Mouse (Mus musculus) frontal cortex, adult (tissue): ENCODE data around the gene Dnmt3b.
"Not testable (repeated sequence)": the region's sequence is repeated elsewhere in the genome, so short reads cannot be mapped to it uniquely, and the experiment has no call there.

Source experiments
- ATAC-seq: cut with Nextera tagmentation; 2 replicates; pipeline ENCODE4 v1.9.2; 2017; ENCODE audit warnings: mild to moderate bottlenecking, moderate library complexity, mixed read lengths; ENCODE audit not compliant: low TSS enrichment

The Dnmt3b gene

GRCm38 (mm10) chr2:153633259-153633658 lies 16.0 kb upstream of the Dnmt3b start:
- ATAC-seq, result no peak

GRCm38 (mm10) chr2:153638977-153639680 lies 10.1 kb upstream of the Dnmt3b start:
- ATAC-seq, result no peak

DNA sequence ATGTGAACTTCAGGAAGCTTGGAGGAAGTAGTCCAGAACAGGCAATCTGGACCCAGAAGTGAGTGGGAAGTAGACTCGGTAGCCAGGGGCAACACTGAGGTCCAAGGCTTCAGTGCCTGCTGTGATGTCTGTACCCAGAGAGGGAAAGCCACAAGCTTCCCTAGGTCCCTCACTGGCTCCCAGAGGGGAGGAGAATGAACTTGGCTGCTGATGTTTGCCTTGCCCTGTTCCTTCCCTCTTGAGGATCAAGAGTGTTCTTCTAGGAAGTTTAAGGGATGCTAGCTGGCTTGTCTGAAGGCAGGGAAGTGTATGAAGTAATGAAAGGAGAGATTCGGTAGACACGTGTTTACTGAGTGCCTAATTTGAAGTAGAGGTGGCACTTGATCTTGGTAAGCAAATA lies 6.8 kb upstream of the Dnmt3b start:
- ATAC-seq, result no peak

- ATAC-seq, result no peak
These were observed 6.3 kb upstream of the Dnmt3b start for GRCm38 (mm10) chr2:153642999-153643398.

DNA sequence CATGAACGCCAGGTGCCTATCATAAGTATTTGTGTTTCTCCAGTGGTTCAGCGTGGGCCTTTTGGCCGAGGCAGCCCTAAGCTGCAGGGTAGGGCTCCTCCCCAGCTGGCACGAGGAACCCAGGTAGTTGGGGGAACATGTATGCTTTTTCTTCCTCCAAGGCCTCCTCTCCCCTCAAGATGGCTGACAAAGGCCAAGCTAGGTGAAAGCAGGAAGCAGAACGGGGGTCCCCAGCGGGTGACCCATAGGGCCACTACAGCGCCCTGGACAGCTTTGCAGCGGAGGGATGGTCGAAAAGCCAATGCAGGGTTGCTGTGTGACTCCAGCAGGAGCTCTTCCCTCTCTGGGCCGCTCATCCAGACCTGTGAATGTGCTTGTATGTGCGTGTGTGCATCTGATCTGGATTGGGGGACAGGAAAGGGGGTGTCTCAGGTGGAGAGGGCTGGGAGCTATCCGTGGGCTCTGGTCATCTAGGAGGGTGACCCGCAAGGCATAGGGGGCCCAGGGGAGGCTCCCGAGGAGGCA lies 415 bp upstream of the Dnmt3b start:
- ATAC-seq, result no peak; the same call in 1 of the 2 replicates

DNA sequence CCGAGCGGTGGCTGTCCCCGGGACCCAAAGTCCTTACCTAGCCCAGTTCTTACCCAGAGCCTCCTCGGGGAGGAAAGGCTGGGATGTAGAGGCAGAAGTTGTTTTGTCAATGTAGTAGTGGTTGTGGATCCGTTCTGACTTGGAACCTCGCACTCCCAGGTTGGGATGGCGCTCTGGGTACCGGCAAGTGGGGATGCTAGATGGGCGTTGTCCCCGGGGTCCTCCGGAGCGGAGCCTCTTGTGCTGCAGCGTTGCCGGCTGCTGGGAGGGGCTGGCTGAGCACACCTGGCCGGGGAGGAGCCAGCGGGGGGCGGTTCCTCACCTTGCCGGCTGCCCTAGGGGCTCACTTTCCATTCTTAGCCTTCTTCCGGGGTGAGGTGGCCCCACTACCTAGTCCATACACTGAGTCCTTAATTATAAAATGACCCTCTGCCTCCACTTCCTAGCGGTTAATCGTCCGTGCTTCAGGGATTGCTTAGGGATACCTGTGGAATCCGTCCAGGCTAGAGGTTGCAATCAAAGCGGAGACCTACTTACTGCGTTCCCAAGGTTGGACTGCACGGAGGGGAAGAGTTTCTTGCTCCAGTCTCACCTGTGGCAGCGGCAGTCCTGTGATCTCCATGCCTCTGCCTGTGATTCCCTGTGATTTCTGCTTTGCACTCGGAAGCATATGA lies 901 bp downstream of the Dnmt3b start:
- no peak for ATAC-seq

- no peak for ATAC-seq
These were observed 2.4 kb downstream of the Dnmt3b start for GRCm38 (mm10) chr2:153651681-153652080.

DNA sequence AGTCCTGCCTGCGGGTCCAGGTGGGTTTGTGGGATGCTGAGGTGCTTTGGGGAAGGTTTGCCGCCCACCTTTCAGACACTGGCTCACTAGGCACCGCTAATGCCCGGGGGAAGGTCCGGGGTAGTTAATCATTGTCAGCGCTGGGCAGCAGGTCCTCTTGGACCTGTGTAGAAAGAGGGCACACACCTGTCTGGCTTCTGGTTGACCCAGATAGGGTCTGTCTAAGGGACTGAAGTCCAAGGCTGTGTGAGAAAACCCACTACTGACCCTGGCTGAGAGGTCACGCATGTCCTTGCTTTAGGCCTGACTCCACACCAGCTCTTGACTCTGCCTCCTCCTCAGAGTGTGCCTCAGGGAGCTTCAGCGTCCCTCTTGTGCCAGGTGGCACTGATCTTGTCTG lies 8.4 kb downstream of the Dnmt3b start:
- not testable (repeated sequence) for ATAC-seq

GRCm38 (mm10) chr2:153660616-153661015 lies 11.4 kb downstream of the Dnmt3b start:
- no peak for ATAC-seq

GRCm38 (mm10) chr2:153665401-153665800 lies 16.2 kb downstream of the Dnmt3b start:
- no peak for ATAC-seq

GRCm38 (mm10) chr2:153668754-153669376 lies 19.6 kb downstream of the Dnmt3b start:
- peak; percentile 94 for ATAC-seq

GRCm38 (mm10) chr2:153670111-153670510 lies 20.9 kb downstream of the Dnmt3b start:
- no peak for ATAC-seq

- no peak for ATAC-seq
These were observed 23.4 kb downstream of the Dnmt3b start for GRCm38 (mm10) chr2:153672619-153673018.

GRCm38 (mm10) chr2:153675364-153675763 lies 26.1 kb downstream of the Dnmt3b start:
- not testable (repeated sequence) for ATAC-seq

DNA sequence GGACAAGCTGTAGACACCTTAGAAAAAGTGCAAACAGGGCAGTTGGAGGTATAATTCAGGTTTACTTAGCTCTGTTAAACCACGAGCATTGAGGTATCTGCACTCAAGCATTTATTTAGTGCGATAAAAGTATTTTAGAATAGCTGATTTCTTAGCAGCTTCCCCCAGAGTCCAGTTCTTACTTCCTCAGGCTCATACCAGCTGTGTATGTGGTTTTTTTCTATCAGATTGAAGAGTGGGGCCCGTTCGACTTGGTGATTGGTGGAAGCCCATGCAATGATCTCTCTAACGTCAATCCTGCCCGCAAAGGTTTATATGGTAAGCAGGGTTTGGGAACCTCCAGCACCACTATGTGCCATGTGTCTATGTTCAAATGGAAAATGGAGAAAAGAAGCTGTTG lies 27.7 kb downstream of the Dnmt3b start:
- ATAC-seq, result no peak

DNA sequence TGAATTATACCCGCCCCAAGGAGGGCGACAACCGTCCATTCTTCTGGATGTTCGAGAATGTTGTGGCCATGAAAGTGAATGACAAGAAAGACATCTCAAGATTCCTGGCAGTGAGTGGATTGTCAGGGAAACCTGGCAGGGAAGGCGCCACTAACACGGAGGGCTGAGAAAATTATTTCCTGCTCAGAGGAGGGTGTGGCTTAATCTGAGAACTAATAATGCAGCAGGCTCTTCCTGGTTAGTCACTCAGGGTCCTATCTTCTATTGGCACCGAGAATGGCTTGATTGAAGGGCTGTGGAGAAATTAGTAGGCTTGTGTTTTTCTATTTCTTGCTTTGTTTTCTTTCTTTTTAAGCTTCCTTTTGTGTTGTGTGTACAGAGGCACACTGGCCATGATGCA lies 28.3 kb downstream of the Dnmt3b start:
- ATAC-seq, result no peak

- ATAC-seq, result peak; percentile 100
These were observed 30.7 kb downstream of the Dnmt3b start for GRCm38 (mm10) chr2:153679959-153680358.

DNA sequence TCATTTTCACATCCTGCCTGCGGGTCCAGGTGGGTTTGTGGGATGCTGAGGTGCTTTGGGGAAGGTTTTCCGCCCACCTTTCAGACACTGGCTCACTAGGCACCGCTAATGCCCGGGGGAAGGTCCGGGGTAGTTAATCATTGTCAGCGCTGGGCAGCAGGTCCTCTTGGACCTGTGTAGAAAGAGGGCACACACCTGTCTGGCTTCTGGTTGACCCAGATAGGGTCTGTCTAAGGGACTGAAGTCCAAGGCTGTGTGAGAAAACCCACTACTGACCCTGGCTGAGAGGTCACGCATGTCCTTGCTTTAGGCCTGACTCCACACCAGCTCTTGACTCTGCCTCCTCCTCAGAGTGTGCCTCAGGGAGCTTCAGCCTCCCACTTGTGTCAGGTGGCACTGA lies 44.2 kb downstream of the Dnmt3b start:
- not testable (repeated sequence) for ATAC-seq

DNA sequence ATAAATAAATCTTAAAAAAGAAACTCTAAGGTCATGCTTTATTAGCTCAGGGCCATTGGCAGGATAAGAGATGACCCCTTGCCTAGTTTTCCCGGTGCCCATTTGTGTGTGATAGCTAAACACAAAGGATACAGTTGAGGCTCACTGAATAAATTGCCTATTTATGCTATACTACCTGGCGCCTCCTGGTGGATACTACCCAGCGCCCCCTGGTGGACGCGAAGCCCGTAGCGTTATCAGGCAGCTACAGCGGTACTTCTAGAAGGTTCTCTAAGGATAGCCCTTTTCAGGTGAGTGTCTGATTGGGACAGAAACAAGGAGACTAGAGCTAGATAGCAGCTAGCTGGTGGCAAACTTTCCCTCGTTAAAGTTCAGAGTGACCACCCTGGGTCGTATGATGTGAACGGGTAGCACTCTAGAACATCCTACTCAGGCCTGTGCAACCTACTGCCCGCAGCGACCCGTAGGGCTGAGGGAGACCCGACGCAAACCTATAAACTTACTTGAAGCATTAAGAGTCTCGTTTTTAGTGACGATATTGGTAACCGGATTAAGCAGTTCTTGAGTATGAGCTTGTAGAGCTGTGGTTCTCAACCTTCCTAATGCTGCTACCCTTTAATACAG lies 45.3 kb downstream of the Dnmt3b start:
- no peak for ATAC-seq

DNA sequence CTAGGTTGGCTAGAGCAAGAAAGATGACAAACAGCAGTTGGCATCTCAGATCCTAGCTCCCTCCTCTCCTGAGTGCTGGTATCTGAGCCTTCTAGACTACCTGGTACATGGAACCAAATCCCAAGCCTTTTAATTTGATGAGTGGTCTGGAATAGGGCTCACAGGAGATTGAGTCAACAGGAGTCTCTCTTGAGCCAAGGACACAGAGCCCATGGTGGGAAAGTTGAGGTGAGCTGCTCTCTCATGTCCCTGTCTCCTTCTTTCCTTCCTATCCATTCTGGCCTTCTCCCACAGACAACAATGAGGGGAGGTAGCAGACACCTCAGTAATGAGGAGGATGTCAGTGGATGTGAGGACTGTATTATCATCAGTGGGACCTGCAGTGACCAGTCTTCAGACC lies 47.1 kb downstream of the Dnmt3b start, which contains the start of gene Dnmt3c:
Gene Dnmt3c, plus strand, starts transcription at position 301 of the 400 bp plus-strand sequence.
- ATAC-seq, result no peak

- ATAC-seq, result no peak
These were observed 54.1 kb downstream of the Dnmt3b start for GRCm38 (mm10) chr2:153703389-153703788.

GRCm38 (mm10) chr2:153710701-153711330 lies 61.6 kb downstream of the Dnmt3b start:
- peak; percentile 79; the same call in 1 of the 2 replicates for ATAC-seq
